Mouse (Mus musculus) hindlimb bud, embryonic 11.5 days (tissue): Measurements from ENCODE around the gene Gipc2.

Experiments used
- DNase-seq: peaks from one replicate; pipeline ENCODE4 v3.0.0-alpha.2; 2012; ENCODE audit warnings: low read depth, low spot score; ENCODE audit errors: extremely low spot score

Gene Gipc2

DNA sequence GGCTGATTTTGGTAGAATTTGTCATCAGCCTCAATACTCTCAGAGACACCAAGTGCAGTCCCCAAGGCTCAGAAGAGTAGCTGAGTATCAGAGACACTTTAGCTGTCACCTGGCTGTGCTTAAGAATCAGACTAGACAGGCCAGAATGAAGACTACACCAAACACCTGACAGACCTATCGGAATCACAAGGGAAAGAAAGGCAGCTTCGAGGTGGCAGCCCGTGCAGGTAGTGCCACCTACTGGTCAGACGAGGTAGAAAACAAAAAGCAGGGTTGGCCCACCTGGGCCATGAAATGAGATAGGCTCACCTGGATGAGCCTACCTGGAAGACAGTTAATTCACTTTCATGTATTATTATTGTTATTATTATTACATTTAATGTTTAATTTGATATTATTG, 76.9 kb downstream of the Gipc2 start:
- no peak for DNase-seq

DNA sequence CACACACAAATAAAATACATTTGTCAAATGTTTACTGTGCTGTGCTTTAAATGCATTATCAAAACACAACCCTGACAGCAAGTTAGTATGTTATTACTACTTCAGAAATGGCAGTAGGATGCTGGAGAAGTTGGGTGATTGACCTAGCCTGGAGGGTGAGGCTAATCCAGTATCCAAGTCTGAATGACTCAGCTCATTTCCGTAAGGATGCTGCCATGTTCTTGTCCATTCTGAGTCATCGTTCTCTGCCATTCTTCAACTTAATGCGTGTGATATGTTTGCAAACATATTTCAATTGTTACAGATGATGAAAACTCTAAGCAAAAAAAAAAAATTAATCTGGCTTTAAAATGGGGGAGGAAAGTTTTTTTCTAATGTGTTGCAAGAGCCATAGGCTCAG, 84.6 kb downstream of the Gipc2 start:
- no peak for DNase-seq

DNA sequence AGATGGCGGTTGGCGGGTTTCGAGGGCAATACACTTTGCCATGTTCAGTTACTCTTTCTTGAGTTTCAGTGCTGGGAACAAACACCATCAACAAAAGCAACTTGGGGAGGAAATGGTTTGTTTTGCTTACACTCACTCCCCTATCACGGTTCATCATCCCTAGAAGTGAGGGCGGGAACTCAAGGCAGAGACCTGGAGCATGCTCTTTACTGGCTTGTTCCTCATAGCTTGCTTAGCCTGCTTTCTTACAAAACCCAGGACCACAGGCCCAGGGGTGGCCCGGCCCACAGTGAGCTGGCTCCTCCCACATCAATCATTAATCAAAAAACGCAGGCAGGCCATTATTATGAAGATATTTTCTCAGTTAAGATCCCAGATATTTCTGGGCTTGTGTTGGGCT, 89.9 kb downstream of the Gipc2 start:
- no peak for DNase-seq

DNA sequence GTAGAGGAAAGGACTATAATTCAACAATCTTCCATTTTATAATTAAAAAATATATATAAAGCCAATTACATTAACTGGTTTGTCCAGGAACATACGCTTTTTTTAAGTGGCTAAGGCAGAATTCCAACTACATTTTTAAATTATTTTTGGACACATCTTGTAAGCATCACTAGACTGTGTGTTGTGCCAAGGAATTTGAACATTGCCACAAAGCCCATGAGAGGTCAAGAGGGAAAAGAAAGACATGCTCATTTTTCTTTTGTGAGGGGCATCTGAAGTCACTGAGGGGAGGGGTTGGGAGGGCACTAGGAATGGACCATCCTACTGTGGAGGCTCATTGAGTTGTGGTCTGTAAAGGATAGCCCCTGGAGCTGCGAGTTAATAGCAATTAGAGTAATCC, 97.0 kb downstream of the Gipc2 start:
- DNase-seq, result no peak

DNA sequence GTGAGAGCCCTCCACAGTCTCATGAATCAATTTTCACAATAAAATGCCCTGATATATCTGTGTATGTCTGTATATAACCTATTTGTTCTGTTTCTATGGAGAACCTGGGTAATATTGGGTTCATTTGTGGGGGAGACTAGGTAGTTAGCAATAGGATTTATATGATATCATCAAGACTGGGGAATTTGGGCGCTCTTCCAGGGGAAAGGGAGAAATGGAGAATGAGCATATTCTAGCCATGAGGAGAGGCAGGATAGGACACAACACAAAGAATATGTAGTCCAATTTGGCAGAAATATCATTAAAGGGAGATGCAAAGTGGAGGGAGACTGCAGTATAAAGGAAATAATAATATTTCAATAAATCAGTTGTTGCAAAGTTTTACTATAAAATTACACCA, 97.7 kb downstream of the Gipc2 start:
- DNase-seq, result no peak

DNA sequence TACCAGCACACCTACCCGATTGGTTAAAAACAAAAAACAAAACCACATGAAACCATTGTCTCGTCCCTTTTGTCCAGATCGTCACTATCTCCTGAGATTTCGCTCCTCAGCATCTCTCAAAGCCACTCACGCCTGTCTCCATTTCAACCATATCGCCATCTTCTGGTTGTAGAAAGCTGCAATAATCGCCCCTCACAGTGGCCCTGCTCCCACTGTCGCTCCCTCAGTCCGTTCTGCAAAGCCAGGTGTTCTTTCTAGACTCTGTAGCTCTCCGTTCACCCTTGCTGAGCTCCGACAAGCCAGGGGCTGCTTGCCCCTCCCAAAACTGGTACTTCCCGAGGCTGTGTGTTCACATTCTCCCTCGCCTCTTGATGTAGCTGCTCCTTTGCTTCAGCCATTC, 99.3 kb downstream of the Gipc2 start:
- no peak for DNase-seq

DNA sequence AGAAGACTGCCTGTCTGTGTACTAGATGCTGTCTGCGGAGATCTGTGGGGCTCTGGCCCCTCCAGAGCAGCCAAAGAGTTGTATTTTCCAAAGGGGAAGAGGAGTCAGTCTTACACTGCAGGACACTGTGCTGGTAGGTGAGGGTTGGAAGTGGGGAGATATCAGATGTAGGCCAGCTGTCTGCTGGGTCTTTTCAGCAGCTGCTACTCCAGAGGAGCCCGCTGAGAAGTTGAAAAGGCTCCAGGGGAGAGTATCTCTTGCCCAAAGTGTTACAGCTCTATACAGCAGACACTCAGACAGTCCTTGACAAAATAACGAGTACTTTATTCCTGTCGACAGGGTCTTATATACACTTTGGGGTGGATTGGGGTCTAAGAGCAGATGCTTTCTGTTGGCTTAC, 100.2 kb downstream of the Gipc2 start:
- no peak for DNase-seq

DNA sequence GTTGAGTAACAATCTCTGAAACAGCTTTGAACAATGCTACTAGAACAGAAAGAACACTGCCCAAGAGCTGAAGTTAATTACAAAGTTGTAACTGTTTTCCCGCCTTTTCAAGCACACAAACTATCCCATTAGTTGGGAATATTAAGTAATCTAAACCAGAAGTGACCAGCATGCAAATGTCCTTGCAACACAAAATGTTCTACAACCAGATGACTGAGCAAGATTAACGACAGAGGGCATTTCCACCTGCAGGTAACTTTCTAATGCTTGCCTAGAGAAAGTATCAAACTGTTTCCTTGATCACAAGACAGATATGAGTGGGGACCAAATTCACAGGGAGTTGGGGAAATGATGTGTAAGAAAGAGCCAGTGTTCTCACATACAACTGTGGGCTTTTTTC, 101.9 kb downstream of the Gipc2 start:
- DNase-seq, result no peak

DNA sequence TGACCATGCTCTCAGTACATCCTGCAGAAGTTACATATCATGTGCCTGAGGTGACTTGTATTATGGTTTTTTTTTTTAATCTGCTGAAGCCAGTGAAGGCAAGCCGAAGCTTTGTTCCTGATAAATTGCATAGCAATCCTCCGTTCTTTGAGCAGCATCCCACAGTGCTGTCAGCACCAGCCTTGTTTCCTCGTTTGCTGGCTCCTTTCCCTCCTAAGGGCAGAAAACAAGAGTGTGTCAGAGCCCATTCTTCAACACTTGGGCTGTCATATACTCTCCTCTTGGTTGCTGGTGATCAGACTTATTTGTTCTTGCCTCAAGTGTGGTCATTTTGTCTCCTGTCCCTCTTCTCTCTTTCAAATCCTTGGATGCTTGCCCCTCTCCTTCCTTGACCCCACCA, 103.2 kb downstream of the Gipc2 start:
- no peak for DNase-seq

DNA sequence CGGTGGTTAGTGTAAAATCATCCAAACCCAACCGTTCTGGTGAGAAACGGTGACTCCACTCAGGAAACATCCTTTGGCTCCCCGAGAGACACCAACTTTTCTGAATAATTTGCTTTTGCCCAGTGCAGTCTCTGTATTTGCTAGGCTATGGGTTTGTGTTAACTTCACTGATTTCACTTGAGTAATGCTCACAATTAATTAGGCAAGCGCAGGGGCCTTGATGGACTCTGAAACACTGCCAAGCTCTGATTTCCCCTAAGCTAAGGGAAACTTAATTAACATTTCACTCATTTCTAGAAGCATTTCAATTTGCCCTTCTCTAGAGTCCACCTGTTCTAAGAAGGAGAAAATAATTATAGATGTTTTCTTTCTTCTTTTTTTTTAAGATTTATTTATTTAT, 104.9 kb downstream of the Gipc2 start:
- no peak for DNase-seq

DNA sequence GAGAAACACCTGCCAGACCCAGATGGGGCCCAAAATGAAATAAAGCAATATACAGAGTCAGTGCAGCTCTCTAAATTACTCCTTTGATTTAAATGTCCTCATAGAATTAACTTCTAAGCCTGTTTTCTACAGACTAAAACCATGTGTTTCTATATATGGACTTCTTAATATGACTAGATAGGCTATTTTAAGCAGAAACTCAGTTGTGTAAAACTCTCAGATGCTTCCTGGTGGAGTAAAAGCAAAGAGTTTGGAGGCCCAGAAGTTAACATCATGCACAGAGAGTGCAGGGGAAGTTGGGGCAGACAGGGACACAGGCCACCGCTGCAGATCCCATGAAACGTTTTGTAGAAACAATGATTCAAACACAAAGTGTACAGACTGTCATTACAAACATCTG, 107.8 kb downstream of the Gipc2 start:
- no peak for DNase-seq

DNA sequence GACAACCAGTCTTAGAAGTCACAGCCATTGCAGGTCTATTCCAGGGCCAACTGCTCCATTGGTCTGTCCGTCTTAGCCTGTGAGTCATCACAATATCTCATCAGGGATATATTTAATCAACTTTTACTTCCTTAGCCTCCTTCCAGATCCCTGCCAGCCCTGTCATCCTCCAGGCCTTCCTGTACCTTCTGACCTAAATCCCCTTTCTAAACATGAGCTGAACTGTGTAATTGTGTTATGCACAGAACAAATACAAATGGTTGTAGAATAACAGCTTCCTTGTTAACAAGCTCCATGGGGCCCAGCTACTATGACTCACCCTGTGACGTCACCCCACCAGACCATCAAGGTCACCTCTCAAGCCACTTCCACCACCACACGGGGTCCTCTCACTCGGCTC, 111.8 kb downstream of the Gipc2 start:
- DNase-seq, result no peak

DNA sequence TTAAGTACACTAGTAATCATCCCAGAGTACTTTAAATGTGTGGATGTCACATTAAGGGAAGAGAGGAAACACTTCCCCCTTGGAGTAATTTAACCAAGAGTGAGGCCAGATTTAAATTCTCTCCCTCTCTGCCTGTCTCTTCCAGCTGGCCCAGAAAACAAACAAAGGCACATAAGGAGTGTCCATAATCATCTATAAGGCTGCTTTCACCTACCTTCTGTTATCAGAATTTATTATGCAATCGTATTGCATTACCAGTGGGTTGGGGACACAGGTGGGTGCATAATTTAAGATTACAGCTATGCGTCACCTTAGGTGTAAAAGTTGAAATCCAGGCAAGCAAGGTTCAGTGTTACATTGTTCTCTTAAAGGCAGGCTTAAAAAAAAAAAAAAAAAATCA, 114.1 kb downstream of the Gipc2 start:
- DNase-seq, result no peak

DNA sequence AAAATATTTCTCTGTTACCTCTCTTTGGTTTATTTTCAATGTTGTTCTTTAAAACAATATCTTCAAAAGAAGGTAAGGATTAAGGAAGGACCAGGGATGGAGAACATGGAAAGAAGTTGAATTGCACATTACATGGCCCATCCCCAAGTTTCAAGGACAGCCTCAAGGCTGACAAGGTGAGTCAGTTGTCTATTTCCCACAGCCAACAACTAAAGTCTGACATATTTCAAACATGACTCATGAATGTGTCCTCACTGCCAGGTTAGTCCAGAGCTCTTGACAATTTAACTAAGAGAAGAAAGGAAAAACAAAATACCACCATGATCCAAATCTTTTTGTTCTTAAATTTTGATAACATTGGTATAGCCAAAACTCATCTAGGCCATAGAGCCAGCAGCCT, 118.1 kb downstream of the Gipc2 start:
- no peak for DNase-seq

DNA sequence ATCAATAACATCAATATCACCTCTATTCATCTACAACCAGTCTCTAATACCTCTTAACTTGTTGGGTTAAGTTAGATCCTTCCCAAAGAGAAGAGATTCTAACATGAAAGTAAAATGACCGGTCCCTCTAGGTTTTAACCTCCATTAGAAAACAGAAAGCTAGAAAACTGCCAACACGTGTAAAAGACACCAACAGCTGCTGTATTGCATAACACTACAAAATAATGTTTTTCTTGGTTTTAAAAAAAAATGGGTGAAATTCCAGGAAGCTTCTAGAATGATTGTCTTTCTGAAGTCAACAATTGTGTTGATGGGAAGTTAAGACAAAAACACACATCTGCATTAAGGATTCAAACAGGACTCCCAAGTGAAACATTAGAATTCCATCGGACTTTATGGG, 119.1 kb downstream of the Gipc2 start:
- DNase-seq, result no peak
